Mouse (Mus musculus) lung, embryonic 14.5 days (tissue): ENCODE results near the gene Tet2. TPM values are rescaled to one million over a fixed set of nuclear protein-coding genes. Genes with fewer than 3 reads are reported as not detected.

ENCODE experiments used
- ATAC-seq: fragments of 200-750 bp; cut with Nextera tagmentation; 2 replicates; pipeline ENCODE4 v1.8.0; 2017; ENCODE audit warnings: mild to moderate bottlenecking, moderate TSS enrichment, moderate library complexity; ENCODE audit not compliant: insufficient read depth
- DNase-seq: peaks from one replicate; pipeline ENCODE4 v3.0.0-alpha.2; 2015
- H3K27ac ChIP-seq: fragments of 300-500 bp; sonication (generic); 2 replicates; pipeline ENCODE4 v1.5.1; 2014; ENCODE audit warnings: low read depth, mild to moderate bottlenecking, moderate library complexity
- H3K27me3 ChIP-seq: fragments of 300-500 bp; sonication (generic); 2 replicates; pipeline ENCODE4 v1.6.1; 2014; ENCODE audit warnings: low read length, control low read depth; ENCODE audit not compliant: insufficient read depth
- H3K36me3 ChIP-seq: fragments of 300-500 bp; sonication (generic); 2 replicates; pipeline ENCODE4 v1.6.1; 2014; ENCODE audit warnings: control low read depth; ENCODE audit not compliant: insufficient read depth
- H3K4me1 ChIP-seq: fragments of 300-500 bp; sonication (generic); 2 replicates; pipeline ENCODE4 v1.6.1; 2014; ENCODE audit warnings: antibody characterized with exemption, control low read depth; ENCODE audit not compliant: insufficient read depth
- H3K4me2 ChIP-seq: fragments of 300-500 bp; sonication (generic); 2 replicates; pipeline ENCODE4 v1.6.1; 2014; ENCODE audit warnings: mild to moderate bottlenecking
- H3K4me3 ChIP-seq: fragments of 300-500 bp; sonication (generic); 2 replicates; pipeline ENCODE4 v1.5.1; 2014; ENCODE audit warnings: low read depth, low read length
- H3K9ac ChIP-seq: fragments of 300-500 bp; sonication (generic); 2 replicates; pipeline ENCODE4 v1.6.1; 2014
- H3K9me3 ChIP-seq: fragments of 300-500 bp; sonication (generic); 2 replicates; pipeline ENCODE4 v1.6.1; 2016; ENCODE audit warnings: low read depth, low read length, control low read depth
- CTCF ChIP-seq: IDR thresholded peaks from 2 replicates; pipeline ENCODE4 v1.5.1; 2016; ENCODE audit warnings: antibody characterized with exemption, low read depth
- WGBS: fragments of 180-500 bp; shearing (Covaris S2); extraction: QIAGEN DNeasy Blood & Tissue Kit; methylation state at CpG from one replicate; pipeline ENCODE4 v1.1.7; 2014; 5-methylcytosine and 5-hydroxymethylcytosine counted together
- microRNA-seq: library from miRNA; unstranded; fragments of <30 nt; microRNA quantifications from one replicate; pipeline ENCODE4, GENCODE M21; 2016; ENCODE audit warnings: borderline number of aligned reads
- polyA plus RNA-seq: library from polyadenylated mRNA; unstranded; fragments of >200 nt; fragmentation: Nextera tagmentation; extraction: Ambion mirVana; gene quantifications from 2 replicates; pipeline ENCODE4 v1.2.1, GENCODE M21; 2014

The Tet2 gene
- polyA plus RNA-seq, 1 experiment from 2014 or later = 19.7 TPM

DNA sequence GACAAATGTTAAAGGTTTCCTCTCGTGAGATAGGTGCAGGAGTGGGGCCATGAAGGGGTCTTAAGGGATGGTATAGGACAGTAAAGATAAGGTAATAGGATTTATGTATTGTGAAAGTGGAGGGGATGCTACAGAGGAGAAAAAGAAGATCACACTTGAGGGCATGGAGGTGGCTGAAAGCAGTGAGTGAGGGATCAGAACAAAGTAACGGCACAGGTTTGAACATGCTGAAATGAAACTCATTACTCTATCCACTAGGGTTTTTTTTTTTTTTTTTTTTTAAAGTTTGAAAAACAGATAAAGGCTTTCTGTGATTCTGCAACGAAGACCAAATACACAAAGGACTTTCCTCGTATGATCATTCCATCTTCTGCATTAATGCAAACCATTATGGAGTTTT lies 116.9 kb downstream of the Tet2 start:
- Histone ChIP-seq H3K4me1 (no peaks in the 10 kb centered on the region), H3K27ac (no peak overlapping the region), H3K9me3 (no peaks in the 10 kb centered on the region), H3K9ac (no peak overlapping the region), H3K36me3 (no peaks in the 10 kb centered on the region), H3K4me3 (no peak overlapping the region), H3K27me3 (no peaks in the 10 kb centered on the region), H3K4me2 (no peak overlapping the region)
- ATAC-seq (no peak), DNase-seq (no peak)
- no peak for TF ChIP-seq CTCF
- 75% methylated on average over 4 of the region's 4 CpGs for WGBS

DNA sequence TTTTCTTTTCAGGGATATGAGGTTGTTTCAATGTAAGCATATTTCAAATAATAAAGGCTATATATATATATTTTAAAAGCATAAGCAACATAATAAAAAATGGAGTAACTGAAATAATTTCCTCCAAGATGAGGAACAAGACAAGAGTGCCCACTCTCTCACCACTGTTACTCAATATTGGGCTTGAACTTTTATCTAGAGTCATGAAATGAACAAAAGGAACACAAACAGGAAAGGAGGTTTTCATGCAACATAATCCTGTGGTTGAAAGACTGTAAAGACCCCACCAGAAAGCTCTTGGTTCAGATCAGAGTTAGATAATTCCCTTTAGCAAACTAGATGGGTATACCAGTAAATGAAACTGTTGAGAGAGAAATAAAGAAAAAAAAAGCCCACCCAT lies 121.9 kb downstream of the Tet2 start:
- Histone ChIP-seq H3K4me2 (no peak overlapping the region), H3K9ac (no peak overlapping the region), H3K36me3 (no peaks in the 10 kb centered on the region), H3K27ac (no peak overlapping the region), H3K9me3 (no peaks in the 10 kb centered on the region), H3K27me3 (no peaks in the 10 kb centered on the region), H3K4me3 (no peak overlapping the region), H3K4me1 (no peaks in the 10 kb centered on the region)
- no peak for TF ChIP-seq CTCF
- DNase-seq (no peak), ATAC-seq (no peak)

DNA sequence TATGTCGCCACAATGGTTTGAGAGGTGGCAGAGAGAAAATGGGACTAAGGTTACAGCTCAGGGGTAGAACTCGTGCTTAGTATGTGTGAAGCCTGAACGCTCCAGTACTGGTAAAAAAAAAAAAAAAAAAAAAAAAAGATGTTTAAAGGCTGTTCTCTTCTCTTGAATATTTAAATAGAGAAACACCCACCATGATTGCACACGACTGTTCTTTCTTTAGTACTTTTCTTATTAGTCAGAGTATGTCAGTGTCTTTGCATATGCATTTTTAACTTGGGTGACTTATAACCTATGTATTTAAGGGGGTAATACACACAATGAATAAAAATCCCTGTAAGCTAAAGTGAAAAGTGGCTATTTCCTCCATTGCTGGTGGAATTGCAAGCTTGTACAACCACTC lies 130.2 kb downstream of the Tet2 start:
- ATAC-seq (no peak), DNase-seq (no peak)
- H3K36me3 ChIP-seq = no peaks in the 10 kb centered on the region
- no peak overlapping the region for H3K9ac ChIP-seq
- no peaks in the 10 kb centered on the region for H3K4me1 ChIP-seq
- TF ChIP-seq CTCF = no peak
- H3K27ac ChIP-seq = no peak overlapping the region
- H3K27me3 ChIP-seq = no peaks in the 10 kb centered on the region
- no peak overlapping the region for H3K4me3 ChIP-seq
- H3K4me2 ChIP-seq = no peak overlapping the region
- no peaks in the 10 kb centered on the region for H3K9me3 ChIP-seq
- WGBS = 85% methylated on average over 4 of the region's 4 CpGs

Small RNA genes lying within 50 kb of the gene (microRNA-seq; reads per million reads assigned to microRNA genes)
- gene Gm25042 = not detected

Other genes with a start within 250 kb of the Tet2 start
- gene Ppa2, start 235.0 kb downstream of the Tet2 start, polyA plus RNA-seq = 109 TPM in 2 replicates